Mouse (Mus musculus): ENCODE data around the gene Gpr87. TPM values are rescaled to one million over a fixed set of nuclear protein-coding genes. Genes with fewer than 3 reads are reported as not detected.

The Gpr87 gene
- 2.6 and 3.5 TPM in 2 replicates for polyA plus RNA-seq (2015; fragmentation: Nextera tagmentation; extraction: Ambion mirVana)

DNA sequence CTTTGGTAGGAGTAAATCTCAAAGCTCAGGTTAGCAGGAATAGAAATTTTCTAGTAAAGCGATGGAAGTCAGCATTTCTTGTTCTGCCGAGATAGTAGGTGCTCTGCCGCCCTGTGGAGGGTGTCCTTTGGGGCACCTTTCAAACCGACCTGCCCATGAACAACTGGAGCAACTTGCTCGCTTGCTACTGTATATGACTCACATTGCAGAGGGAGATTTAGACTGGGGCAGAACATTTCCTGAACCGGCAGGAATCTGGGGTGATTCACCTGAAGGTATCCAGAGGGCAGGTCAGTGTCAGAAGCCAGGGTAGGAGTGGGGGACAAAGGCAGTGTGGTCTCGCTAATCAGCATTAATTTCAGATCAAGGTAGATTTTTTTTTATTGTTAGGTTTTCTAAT lies at the start of gene Gpr87:
Gene Gpr87 (minus strand): TSS at position 167 of the 400 bp plus-strand sequence.
- 82% methylated on average over 7 of the region's 7 CpGs for WGBS
- Histone ChIP-seq H3K27me3 (no peaks in the 10 kb centered on the region), H3K9me3 (no peaks in the 10 kb centered on the region), H3K36me3 (no peaks in the 10 kb centered on the region), H3K9ac (no peak within 1 kb of the TSS), H3K4me2 (no peak within 1 kb of the TSS), H3K4me3 (no peak within 1 kb of the TSS), H3K4me1 (no peaks in the 10 kb centered on the region), H3K27ac (peak within 1 kb of the TSS; percentile 74)
- no peak for ATAC-seq (ENCODE audit: insufficient number of reproducible peaks, insufficient read depth, low FRiP score, low TSS enrichment, low read depth)

DNA sequence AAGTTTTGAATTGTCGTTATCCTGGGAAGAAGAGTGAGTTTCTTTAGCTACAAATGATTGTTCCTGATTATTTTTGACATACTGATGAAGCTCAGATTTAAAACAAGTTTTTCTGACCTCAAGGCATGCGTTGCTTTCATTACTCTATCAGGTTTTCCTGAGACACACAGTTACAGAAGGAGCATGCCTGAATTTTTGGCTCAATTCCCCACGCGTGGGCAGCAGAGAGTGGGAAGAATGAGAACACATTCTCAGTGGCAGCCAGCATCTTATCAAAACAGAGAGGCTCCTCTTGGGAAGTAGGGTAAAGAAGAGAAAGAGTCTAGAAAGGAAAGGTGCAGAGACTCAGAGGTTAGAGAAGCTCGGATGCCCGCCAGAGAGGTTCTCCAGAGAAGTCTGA lies 48.5 kb upstream of the Gpr87 start:
- Histone ChIP-seq H3K9ac (no peak overlapping the region), H3K4me2 (no peak overlapping the region), H3K27me3 (no peaks in the 10 kb centered on the region), H3K9me3 (no peaks in the 10 kb centered on the region), H3K4me3 (no peak overlapping the region), H3K27ac (no peak overlapping the region), H3K4me1 (peaks cover 11% of the 10 kb centered on the region; the same call in 1 of the 2 replicates), H3K36me3 (no peaks in the 10 kb centered on the region)
- ATAC-seq (ENCODE audit: insufficient number of reproducible peaks, insufficient read depth, low FRiP score, low TSS enrichment, low read depth): no peak
- WGBS: 58% methylated on average over 6 of the region's 6 CpGs

DNA sequence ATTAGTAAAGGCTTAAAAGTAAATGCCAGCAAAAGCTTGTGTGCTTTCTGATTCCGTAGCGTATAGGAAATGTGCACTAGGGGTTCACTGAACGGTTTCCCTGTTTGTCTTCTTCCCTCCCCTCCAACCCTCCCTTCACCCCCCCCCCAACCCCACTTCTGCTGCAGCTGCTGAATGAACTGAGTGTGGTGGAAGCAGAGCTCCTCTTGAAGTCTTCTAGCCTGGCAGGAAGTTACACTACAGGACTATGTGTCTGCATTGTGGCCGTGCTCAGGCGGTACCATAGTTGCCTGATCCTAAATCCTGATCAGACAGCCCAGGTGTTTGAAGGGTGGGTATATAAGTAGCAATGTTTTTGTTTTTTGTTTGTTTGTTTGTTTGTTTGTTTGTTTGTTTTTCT lies 40.0 kb upstream of the Gpr87 start:
- Histone ChIP-seq H3K27me3 (no peaks in the 10 kb centered on the region), H3K36me3 (no peaks in the 10 kb centered on the region), H3K4me1 (no peaks in the 10 kb centered on the region), H3K4me2 (no peak overlapping the region), H3K9ac (no peak overlapping the region), H3K9me3 (no peaks in the 10 kb centered on the region), H3K4me3 (no peak overlapping the region), H3K27ac (no peak overlapping the region)
- 61% methylated on average over 5 of the region's 5 CpGs for WGBS
- ATAC-seq (ENCODE audit: insufficient number of reproducible peaks, insufficient read depth, low FRiP score, low TSS enrichment, low read depth): no peak

DNA sequence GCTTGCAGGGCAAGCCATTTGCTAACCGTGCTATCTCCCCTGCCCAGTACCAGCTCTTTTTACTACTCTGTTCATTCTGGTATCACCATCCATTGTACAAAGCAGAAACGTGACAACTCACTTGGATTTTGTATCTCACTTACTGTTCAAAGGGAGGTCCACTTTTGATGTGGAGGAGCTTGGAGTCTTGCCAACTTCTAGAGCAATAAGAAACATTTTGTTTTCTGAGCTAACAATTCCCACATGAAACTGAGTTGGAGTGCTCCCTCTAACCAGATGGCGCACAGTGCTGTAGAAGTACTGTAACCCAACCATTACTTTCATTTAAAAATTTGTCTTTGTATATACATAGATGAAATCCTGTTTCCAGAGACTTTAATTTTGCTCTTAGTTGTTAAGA lies 36.0 kb upstream of the Gpr87 start:
- no peaks in the 10 kb centered on the region for H3K27me3 ChIP-seq
- no peak for ATAC-seq (ENCODE audit: insufficient number of reproducible peaks, insufficient read depth, low FRiP score, low TSS enrichment, low read depth)
- no peak overlapping the region for H3K4me3 ChIP-seq
- H3K4me1 ChIP-seq: peaks cover 15% of the 10 kb centered on the region
- H3K27ac ChIP-seq: no peak overlapping the region
- H3K9ac ChIP-seq: no peak overlapping the region
- no peak overlapping the region for H3K4me2 ChIP-seq
- no peaks in the 10 kb centered on the region for H3K36me3 ChIP-seq
- 38% methylated on average over 3 of the region's 3 CpGs for WGBS
- H3K9me3 ChIP-seq: no peaks in the 10 kb centered on the region

DNA sequence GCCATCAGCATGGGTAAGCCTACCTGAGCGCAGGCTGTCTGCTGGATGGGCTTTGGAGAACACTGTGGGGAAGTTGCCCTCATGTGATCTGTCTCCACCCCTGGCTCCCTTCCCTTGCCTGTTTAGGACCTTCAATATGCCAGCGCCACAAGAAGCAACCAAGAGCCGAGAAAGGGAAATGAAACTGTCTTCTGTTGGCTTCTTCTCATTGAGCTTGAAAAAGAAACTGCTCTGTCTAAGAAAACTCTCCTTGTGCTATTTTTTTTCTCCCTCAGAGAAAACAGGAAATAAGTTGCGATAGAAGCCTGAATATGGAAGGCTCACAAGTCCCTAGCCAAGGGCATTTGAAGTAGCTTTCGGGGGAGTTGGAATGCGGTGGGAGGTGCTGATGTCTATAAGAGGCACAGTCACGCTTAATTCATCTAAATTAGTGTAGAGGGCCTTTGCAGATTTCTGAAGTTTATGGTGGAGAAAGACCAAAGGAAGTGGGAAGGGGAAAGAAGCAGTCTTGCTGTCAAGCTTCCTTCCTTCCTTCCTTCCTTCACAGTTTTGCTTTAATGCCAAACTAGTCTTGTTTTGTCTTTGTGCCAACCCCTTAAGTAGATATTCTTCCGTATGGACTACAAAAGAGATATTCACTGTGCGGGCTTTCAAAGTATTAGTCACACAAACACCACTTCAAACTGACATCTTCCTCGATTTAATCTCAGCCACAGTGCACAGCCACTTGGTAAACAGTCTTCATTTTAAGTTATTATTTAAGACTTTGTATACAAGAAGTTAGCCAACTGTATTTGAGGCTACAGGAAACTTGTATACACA lies 34.0 kb upstream of the Gpr87 start:
- H3K9me3 ChIP-seq: no peaks in the 10 kb centered on the region
- no peaks in the 10 kb centered on the region for H3K36me3 ChIP-seq
- peak overlapping the region; percentile 32 for H3K4me2 ChIP-seq
- peak overlapping the region; percentile 72 for H3K27ac ChIP-seq
- no peak overlapping the region for H3K4me3 ChIP-seq
- H3K4me1 ChIP-seq: peaks cover 15% of the 10 kb centered on the region
- 36% methylated on average over 10 of the region's 10 CpGs for WGBS
- H3K9ac ChIP-seq: no peak overlapping the region
- ATAC-seq (ENCODE audit: insufficient number of reproducible peaks, insufficient read depth, low FRiP score, low TSS enrichment, low read depth): no peak
- no peaks in the 10 kb centered on the region for H3K27me3 ChIP-seq

GRCm38 (mm10) chr3:59227696-59228095 lies 32.8 kb upstream of the Gpr87 start:
- Histone ChIP-seq H3K27ac (no peak overlapping the region), H3K9ac (no peak overlapping the region), H3K27me3 (no peaks in the 10 kb centered on the region), H3K4me2 (no peak overlapping the region), H3K9me3 (no peaks in the 10 kb centered on the region), H3K4me1 (peaks cover 15% of the 10 kb centered on the region), H3K36me3 (no peaks in the 10 kb centered on the region), H3K4me3 (no peak overlapping the region)
- WGBS: 94% methylated on average over 9 of the region's 9 CpGs
- no peak for ATAC-seq (ENCODE audit: insufficient number of reproducible peaks, insufficient read depth, low FRiP score, low TSS enrichment, low read depth)

GRCm38 (mm10) chr3:59225411-59225810 lies 30.5 kb upstream of the Gpr87 start:
- H3K27me3 ChIP-seq: no peaks in the 10 kb centered on the region
- no peak overlapping the region for H3K9ac ChIP-seq
- H3K9me3 ChIP-seq: no peaks in the 10 kb centered on the region
- peaks cover 16% of the 10 kb centered on the region for H3K4me1 ChIP-seq
- no peak overlapping the region for H3K27ac ChIP-seq
- no peak overlapping the region for H3K4me2 ChIP-seq
- no peaks in the 10 kb centered on the region for H3K36me3 ChIP-seq
- ATAC-seq (ENCODE audit: insufficient number of reproducible peaks, insufficient read depth, low FRiP score, low TSS enrichment, low read depth): no peak
- no peak overlapping the region for H3K4me3 ChIP-seq

DNA sequence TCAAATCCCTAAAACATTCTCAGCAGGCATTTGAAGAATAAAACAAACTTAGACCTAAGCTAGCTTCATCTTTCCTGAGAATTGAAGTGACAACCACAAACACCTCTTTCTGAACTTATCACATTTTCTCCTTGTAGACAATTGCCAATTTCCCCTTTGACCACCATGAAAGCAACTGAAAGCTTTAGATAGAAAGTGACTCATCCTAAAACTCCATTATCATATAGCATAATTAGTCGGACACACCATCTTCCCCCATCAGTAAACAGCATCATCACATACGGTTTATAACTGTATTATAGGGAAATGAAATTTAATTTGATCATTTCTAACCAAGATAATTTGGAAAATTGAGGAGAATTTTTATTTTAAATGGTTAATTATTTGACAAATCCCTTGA lies 27.4 kb upstream of the Gpr87 start:
- H3K36me3 ChIP-seq: no peaks in the 10 kb centered on the region
- WGBS: 80% methylated on average over 2 of the region's 2 CpGs
- no peak overlapping the region for H3K9ac ChIP-seq
- ATAC-seq (ENCODE audit: insufficient number of reproducible peaks, insufficient read depth, low FRiP score, low TSS enrichment, low read depth): no peak
- 0 out of 2 replicates have a peak, but pooled peaks cover 5% of the 10 kb centered on the region for H3K4me1 ChIP-seq
- H3K4me2 ChIP-seq: no peak overlapping the region
- H3K9me3 ChIP-seq: no peaks in the 10 kb centered on the region
- H3K27ac ChIP-seq: no peak overlapping the region
- H3K4me3 ChIP-seq: no peak overlapping the region
- no peaks in the 10 kb centered on the region for H3K27me3 ChIP-seq

DNA sequence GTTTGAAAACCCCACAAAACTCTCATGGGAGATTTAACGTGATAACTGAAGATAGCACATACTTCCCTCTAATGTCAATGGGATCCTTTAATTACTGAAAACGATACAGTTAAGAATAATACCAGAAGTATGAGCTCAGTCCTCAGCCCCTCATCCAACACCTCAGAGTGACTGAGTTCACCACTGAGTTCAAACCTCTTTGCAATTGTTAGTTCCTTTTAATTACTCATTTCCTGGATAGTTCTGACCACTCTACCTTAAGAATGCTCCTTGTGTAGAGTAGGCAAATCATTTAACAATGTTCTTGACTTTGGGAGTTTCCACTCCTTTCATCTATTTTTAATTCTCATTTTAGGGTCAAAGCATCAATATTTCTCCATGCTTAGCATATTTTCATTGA lies 24.4 kb upstream of the Gpr87 start:
- no peak overlapping the region for H3K9ac ChIP-seq
- H3K4me2 ChIP-seq: no peak overlapping the region
- H3K27me3 ChIP-seq: no peaks in the 10 kb centered on the region
- H3K27ac ChIP-seq: no peak overlapping the region
- no peak for ATAC-seq (ENCODE audit: insufficient number of reproducible peaks, insufficient read depth, low FRiP score, low TSS enrichment, low read depth)
- WGBS: 81% methylated on average over 2 of the region's 2 CpGs
- H3K9me3 ChIP-seq: no peaks in the 10 kb centered on the region
- H3K4me3 ChIP-seq: no peak overlapping the region
- H3K36me3 ChIP-seq: no peaks in the 10 kb centered on the region
- H3K4me1 ChIP-seq: 0 out of 2 replicates have a peak, but pooled peaks cover 5% of the 10 kb centered on the region

DNA sequence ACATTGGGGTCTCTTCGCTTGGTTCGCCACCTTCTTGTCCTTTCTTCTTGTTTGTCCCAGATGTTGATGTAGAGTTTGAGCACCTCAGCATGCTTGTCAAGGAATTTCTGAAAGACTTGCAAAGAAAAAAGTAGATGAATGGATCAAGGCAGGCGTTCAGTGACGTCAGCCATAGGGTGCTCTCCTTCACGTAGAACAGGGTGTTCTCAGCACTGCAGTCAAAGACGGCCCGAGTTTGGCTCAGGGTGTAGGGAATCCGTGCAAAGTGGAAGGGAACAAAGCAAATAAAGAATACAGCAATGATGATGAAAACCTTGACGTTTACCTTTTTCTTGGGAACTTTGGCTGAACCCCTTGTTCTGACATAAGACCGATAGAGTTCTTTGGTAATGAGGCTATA lies 22.3 kb upstream of the Gpr87 start:
- 93% methylated on average over 10 of the region's 10 CpGs for WGBS

DNA sequence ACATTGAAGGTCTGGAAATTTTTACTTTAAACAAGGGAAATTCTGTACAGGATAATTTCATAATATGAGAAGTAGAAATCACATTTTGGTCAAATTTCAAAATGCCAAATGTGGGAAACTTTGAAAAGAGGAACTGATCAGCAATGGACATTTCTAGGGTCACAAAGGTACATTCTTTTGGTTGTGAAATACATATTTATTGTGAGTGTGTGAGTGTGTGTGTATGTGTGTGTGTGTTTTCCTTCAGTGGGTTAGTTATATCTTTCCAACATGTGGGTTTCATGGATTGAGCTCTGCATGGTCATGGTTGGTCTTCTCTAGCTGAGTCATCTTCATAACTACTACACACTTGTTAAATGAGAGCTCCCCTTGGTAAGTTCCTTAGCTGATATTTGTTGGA lies 17.5 kb upstream of the Gpr87 start:
- Histone ChIP-seq H3K4me3 (no peak overlapping the region), H3K4me1 (peaks cover 11% of the 10 kb centered on the region), H3K9ac (no peak overlapping the region), H3K36me3 (no peaks in the 10 kb centered on the region), H3K27ac (no peak overlapping the region), H3K27me3 (no peaks in the 10 kb centered on the region), H3K9me3 (no peaks in the 10 kb centered on the region), H3K4me2 (no peak overlapping the region)
- ATAC-seq (ENCODE audit: insufficient number of reproducible peaks, insufficient read depth, low FRiP score, low TSS enrichment, low read depth): no peak

More for the DNA sequence above, 22.3 kb upstream of the Gpr87 start:
- no peak overlapping the region for H3K9ac ChIP-seq
- H3K36me3 ChIP-seq: no peaks in the 10 kb centered on the region
- ATAC-seq (ENCODE audit: insufficient number of reproducible peaks, insufficient read depth, low FRiP score, low TSS enrichment, low read depth): no peak
- H3K27me3 ChIP-seq: no peaks in the 10 kb centered on the region
- H3K4me3 ChIP-seq: no peak overlapping the region
- H3K9me3 ChIP-seq: no peaks in the 10 kb centered on the region
- 0 out of 2 replicates have a peak, but pooled peaks cover 5% of the 10 kb centered on the region for H3K4me1 ChIP-seq
- H3K4me2 ChIP-seq: no peak overlapping the region
- no peak overlapping the region for H3K27ac ChIP-seq

- no peak for ATAC-seq (ENCODE audit: insufficient number of reproducible peaks, insufficient read depth, low FRiP score, low TSS enrichment, low read depth)
- Histone ChIP-seq H3K27me3 (no peaks in the 10 kb centered on the region), H3K9me3 (no peaks in the 10 kb centered on the region), H3K9ac (no peak overlapping the region), H3K4me2 (no peak overlapping the region), H3K36me3 (no peaks in the 10 kb centered on the region), H3K4me1 (peaks cover 11% of the 10 kb centered on the region), H3K27ac (no peak overlapping the region), H3K4me3 (no peak overlapping the region)
- 86% methylated on average over 8 of the region's 8 CpGs for WGBS
These were observed 16.9 kb upstream of the Gpr87 start for GRCm38 (mm10) chr3:59211784-59212183.

Data from embryonic facial prominence, embryonic 13.5 days (tissue).